Mouse (Mus musculus): ENCODE measurements around the gene Hspa2. TPM values are rescaled to one million over a fixed set of nuclear protein-coding genes. Genes with fewer than 3 reads are reported as not detected.
A peak's percentile ranks its signal among the peaks of the same experiment; 100 is the strongest.

Hspa2 gene
- polyA plus RNA-seq, 1 experiment from 2014 or later = 4.6 TPM

GRCm38 (mm10) chr12:76370831-76371571 lies 33.0 kb upstream of the Hspa2 start:
- H3K9ac ChIP-seq = peak overlapping the region; percentile 96
- no peaks in the 10 kb centered on the region for H3K36me3 ChIP-seq (replicated peaks)
- H3K4me1 ChIP-seq = peaks cover 38% of the 10 kb centered on the region
- peak overlapping the region; percentile 72 for H3K4me3 ChIP-seq (replicated peaks)
- under 1% methylated on average over 57 of the region's 63 CpGs for WGBS
- no peaks in the 10 kb centered on the region for H3K9me3 ChIP-seq
- no peaks in the 10 kb centered on the region for H3K27me3 ChIP-seq
- peak overlapping the region; percentile 84 for H3K4me2 ChIP-seq
- ATAC-seq (ENCODE audit: low FRiP score) = peak; percentile 54
- peak overlapping the region; percentile 99 for H3K27ac ChIP-seq

GRCm38 (mm10) chr12:76372046-76372445 lies 31.9 kb upstream of the Hspa2 start:
- Histone ChIP-seq H3K27ac (no peak overlapping the region), H3K9me3 (no peaks in the 10 kb centered on the region), H3K27me3 (no peaks in the 10 kb centered on the region), H3K9ac (peak overlapping the region; percentile 96), H3K4me2 (peak overlapping the region; percentile 84), H3K4me3 (replicated peaks) (peak overlapping the region; percentile 72), H3K36me3 (replicated peaks) (no peaks in the 10 kb centered on the region), H3K4me1 (peaks cover 35% of the 10 kb centered on the region)
- no peak for ATAC-seq (ENCODE audit: low FRiP score)
- 40% methylated on average over 7 of the region's 7 CpGs for WGBS

DNA sequence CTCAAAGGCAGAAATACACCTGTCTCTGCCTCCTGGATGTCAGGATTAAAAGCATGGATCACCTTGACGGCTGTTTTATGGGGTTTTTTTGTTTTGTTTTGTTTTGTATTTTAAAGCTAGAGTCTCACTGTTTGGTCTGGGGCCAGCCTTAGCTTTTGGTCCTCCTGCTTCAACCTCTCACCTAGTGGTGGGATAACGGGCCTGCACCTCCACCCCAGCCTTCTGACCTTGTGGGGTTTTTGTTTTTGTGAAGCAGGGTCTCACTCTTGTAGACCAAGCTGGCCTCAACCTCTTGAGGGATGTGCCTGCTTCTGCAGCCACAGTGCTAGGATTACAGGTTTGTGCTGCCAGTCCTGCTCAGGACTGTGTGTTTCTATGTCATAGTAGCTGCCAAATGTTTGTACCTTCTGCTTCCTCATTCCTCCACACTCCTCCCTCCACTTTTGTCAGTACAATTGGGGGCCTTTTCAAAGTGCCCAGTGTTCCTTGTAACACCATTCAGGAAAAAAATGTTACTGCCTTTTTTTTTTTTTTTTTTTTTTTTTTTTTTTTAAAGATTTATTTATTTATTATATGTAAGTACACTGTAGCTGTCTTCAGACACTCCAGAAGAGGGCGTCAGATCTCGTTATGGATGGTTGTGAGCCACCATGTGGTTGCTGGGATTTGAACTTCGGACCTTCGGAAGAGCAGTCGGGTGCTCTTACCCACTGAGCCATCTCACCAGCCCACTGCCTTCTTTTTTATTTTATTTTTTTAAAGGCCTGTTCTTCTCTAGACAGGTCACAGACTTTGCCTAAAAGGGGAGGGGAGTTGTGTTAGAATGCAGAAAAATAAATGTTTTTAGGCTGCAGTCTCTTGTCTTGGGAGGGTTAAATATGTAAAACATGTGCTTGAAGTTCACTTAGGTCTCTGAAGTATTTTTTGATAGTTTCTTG lies 30.8 kb upstream of the Hspa2 start:
- Histone ChIP-seq H3K27me3 (no peaks in the 10 kb centered on the region), H3K9ac (no peak overlapping the region; the same call in 1 of the 2 replicates), H3K27ac (no peak overlapping the region), H3K9me3 (no peaks in the 10 kb centered on the region), H3K4me3 (replicated peaks) (no peak overlapping the region), H3K4me2 (no peak overlapping the region), H3K36me3 (replicated peaks) (no peaks in the 10 kb centered on the region), H3K4me1 (peaks cover 24% of the 10 kb centered on the region)
- WGBS = 66% methylated on average over 7 of the region's 7 CpGs
- ATAC-seq (ENCODE audit: low FRiP score) = no peak

DNA sequence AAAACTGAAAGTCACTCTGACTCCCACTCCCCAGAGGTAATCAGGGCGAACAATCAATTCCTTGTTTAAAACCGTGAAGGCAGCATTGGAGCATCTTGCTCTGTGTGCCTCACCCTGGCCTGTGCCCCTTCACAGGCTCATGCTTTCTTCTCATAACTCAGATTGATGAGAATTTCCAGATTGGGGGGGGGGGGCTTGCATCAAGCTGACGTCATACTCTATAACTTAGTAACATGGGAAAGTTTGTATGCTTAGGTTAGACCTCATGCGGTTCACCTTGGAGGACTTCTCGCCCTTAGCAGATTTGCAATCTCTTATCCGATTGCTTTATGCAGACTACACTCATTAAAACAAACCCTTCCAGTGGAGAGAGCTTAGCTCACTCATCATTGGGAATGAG lies 30.0 kb upstream of the Hspa2 start:
- Histone ChIP-seq H3K27me3 (no peaks in the 10 kb centered on the region), H3K4me3 (replicated peaks) (no peak overlapping the region), H3K4me2 (no peak overlapping the region), H3K9me3 (no peaks in the 10 kb centered on the region), H3K27ac (no peak overlapping the region), H3K4me1 (peaks cover 17% of the 10 kb centered on the region), H3K9ac (no peak overlapping the region), H3K36me3 (replicated peaks) (no peaks in the 10 kb centered on the region)
- 78% methylated on average over 6 of the region's 6 CpGs for WGBS
- no peak for ATAC-seq (ENCODE audit: low FRiP score)

GRCm38 (mm10) chr12:76374911-76375310 lies 29.1 kb upstream of the Hspa2 start:
- ATAC-seq (ENCODE audit: low FRiP score) = no peak
- Histone ChIP-seq H3K9ac (no peak overlapping the region), H3K4me3 (replicated peaks) (no peak overlapping the region), H3K4me1 (peaks cover 17% of the 10 kb centered on the region), H3K4me2 (no peak overlapping the region), H3K9me3 (no peaks in the 10 kb centered on the region), H3K27me3 (no peaks in the 10 kb centered on the region), H3K27ac (no peak overlapping the region), H3K36me3 (replicated peaks) (no peaks in the 10 kb centered on the region)
- 91% methylated on average over 4 of the region's 4 CpGs for WGBS

DNA sequence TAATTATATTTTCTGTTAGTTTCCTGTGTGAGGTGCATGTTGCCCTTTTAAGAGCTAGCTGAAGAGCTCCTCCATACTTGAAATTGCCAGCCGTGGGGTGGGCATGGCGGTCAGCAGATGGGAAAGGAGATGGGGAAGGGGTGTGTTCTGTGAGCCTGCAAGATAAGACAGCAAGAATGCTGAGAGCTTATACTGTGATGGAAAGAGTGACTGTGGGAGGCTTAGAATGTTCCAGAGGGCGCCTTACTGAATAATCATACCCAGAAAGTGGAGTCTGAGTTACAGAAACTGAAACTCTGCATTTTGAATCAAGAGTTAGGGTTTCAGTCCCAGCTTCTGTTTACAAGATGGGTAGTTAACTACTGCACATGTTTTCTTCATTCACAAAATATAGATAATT lies 28.5 kb upstream of the Hspa2 start:
- ATAC-seq (ENCODE audit: low FRiP score) = no peak
- H3K9ac ChIP-seq = no peak overlapping the region
- peaks cover 17% of the 10 kb centered on the region for H3K4me1 ChIP-seq
- no peak overlapping the region for H3K4me3 ChIP-seq (replicated peaks)
- WGBS = 89% methylated on average over 3 of the region's 3 CpGs
- H3K4me2 ChIP-seq = no peak overlapping the region
- no peak overlapping the region for H3K27ac ChIP-seq
- no peaks in the 10 kb centered on the region for H3K9me3 ChIP-seq
- no peaks in the 10 kb centered on the region for H3K27me3 ChIP-seq
- H3K36me3 ChIP-seq (replicated peaks) = no peaks in the 10 kb centered on the region

DNA sequence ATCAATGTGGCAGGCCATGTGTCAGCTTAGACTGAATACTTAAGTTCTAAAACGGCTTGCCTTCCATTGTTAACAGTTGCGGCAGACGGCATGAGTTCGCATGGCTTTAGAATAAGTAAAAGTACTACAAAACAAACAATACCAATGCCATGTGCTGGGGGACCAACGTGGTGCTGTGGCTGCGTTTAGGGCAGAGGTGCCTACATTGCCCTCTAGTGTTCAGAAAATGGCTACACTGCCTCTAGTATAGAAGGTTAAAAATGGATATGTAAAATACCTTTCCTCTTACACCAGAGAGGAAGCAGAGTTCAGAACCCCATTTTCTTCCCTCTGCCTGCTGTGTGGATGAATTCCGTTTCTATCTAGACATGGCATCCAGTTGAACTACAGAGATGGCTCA lies 27.3 kb upstream of the Hspa2 start:
- Histone ChIP-seq H3K36me3 (replicated peaks) (no peaks in the 10 kb centered on the region; the same call in 1 of the 2 replicates), H3K27me3 (no peaks in the 10 kb centered on the region), H3K4me3 (replicated peaks) (no peak overlapping the region), H3K4me2 (no peak overlapping the region), H3K27ac (no peak overlapping the region), H3K9me3 (no peaks in the 10 kb centered on the region), H3K4me1 (peaks cover 15% of the 10 kb centered on the region), H3K9ac (no peak overlapping the region)
- ATAC-seq (ENCODE audit: low FRiP score) = no peak
- WGBS = 27% methylated on average over 7 of the region's 7 CpGs

DNA sequence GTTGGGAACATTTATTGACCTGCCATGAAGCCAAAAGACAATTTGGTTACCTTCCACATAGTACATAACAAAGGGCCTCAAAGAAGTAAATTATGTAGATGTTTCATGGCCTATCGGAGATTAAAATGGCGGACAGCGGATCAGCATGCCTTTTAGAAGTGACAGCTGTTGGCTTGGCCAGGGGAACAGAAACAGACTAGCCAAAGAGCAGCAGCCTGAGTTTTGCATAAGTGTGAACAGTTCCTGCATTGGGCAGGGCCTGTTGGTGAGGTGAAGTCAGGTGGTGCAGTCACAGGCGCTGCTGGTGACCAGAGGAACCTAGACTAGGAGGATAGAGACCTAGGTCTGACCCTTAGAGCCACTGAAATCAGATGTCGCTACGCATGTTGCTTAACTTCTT lies 26.9 kb upstream of the Hspa2 start:
- Histone ChIP-seq H3K4me1 (peaks cover 11% of the 10 kb centered on the region), H3K36me3 (replicated peaks) (no peaks in the 10 kb centered on the region; the same call in 1 of the 2 replicates), H3K27ac (no peak overlapping the region), H3K9me3 (no peaks in the 10 kb centered on the region), H3K9ac (no peak overlapping the region), H3K27me3 (no peaks in the 10 kb centered on the region), H3K4me3 (replicated peaks) (no peak overlapping the region), H3K4me2 (no peak overlapping the region)
- WGBS = 90% methylated on average over 6 of the region's 6 CpGs
- no peak for ATAC-seq (ENCODE audit: low FRiP score)

GRCm38 (mm10) chr12:76377726-76378125 lies 26.2 kb upstream of the Hspa2 start:
- Histone ChIP-seq H3K27me3 (no peaks in the 10 kb centered on the region), H3K4me1 (peaks cover 4% of the 10 kb centered on the region), H3K9me3 (no peaks in the 10 kb centered on the region), H3K4me2 (no peak overlapping the region), H3K9ac (no peak overlapping the region), H3K4me3 (replicated peaks) (no peak overlapping the region), H3K36me3 (replicated peaks) (no peaks in the 10 kb centered on the region; the same call in 1 of the 2 replicates), H3K27ac (no peak overlapping the region)
- no peak for ATAC-seq (ENCODE audit: low FRiP score)
- WGBS = 93% methylated on average over 3 of the region's 3 CpGs

DNA sequence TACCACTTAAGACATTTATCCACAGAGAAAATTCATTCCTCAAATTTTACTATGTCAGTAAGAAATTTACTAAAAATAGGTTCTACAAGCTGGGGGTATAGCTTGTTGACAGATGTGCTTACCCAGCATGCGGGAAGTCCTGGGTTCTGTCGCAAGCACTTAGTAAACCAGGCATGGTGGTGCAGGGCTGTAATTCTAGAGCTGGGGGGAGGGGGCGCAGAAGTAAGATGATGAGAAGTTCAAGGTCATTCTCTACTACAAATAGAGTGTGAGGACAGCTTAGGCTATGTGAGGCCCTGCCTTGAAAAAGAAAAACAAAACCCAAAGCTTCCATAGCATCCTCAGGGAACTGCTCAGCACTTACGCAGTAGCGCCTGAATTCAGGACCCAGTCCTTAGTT lies 25.4 kb upstream of the Hspa2 start:
- Histone ChIP-seq H3K4me3 (replicated peaks) (no peak overlapping the region), H3K27me3 (no peaks in the 10 kb centered on the region), H3K36me3 (replicated peaks) (no peaks in the 10 kb centered on the region; the same call in 1 of the 2 replicates), H3K4me1 (no peaks in the 10 kb centered on the region), H3K27ac (no peak overlapping the region), H3K4me2 (no peak overlapping the region), H3K9ac (no peak overlapping the region), H3K9me3 (no peaks in the 10 kb centered on the region)
- no peak for ATAC-seq (ENCODE audit: low FRiP score)
- 94% methylated on average over 5 of the region's 5 CpGs for WGBS

- Histone ChIP-seq H3K4me2 (no peak overlapping the region), H3K9ac (no peak overlapping the region), H3K9me3 (no peaks in the 10 kb centered on the region), H3K27me3 (no peaks in the 10 kb centered on the region), H3K36me3 (replicated peaks) (peaks cover 1% of the 10 kb centered on the region), H3K4me3 (replicated peaks) (no peak overlapping the region), H3K27ac (no peak overlapping the region), H3K4me1 (no peaks in the 10 kb centered on the region)
- 92% methylated on average over 7 of the region's 7 CpGs for WGBS
- ATAC-seq (ENCODE audit: low FRiP score) = no peak
Observed at GRCm38 (mm10) chr12:76380151-76380550, 23.8 kb upstream of the Hspa2 start.

DNA sequence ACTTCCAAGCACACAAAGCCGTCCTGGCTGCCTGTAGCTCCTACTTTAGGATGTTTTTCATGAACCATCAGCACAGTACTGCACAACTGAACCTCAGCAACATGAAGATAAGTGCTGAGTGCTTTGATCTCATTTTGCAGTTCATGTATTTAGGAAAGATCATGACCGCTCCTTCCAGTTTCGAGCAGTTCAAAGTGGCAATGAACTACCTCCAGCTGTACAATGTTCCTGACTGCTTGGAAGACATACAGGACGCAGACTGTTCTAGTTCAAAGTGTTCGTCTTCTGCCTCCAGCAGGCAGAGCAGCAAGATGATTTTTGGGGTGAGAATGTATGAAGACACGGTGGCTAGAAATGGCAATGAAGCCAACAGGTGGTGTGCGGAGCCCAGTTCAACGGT lies 18.6 kb upstream of the Hspa2 start:
- H3K4me3 ChIP-seq (replicated peaks) = no peak overlapping the region
- H3K9me3 ChIP-seq = no peaks in the 10 kb centered on the region
- no peak overlapping the region for H3K27ac ChIP-seq
- H3K27me3 ChIP-seq = no peaks in the 10 kb centered on the region
- ATAC-seq (ENCODE audit: low FRiP score) = no peak
- WGBS = 96% methylated on average over 8 of the region's 8 CpGs
- no peak overlapping the region for H3K9ac ChIP-seq
- no peak overlapping the region for H3K4me2 ChIP-seq
- peaks cover 31% of the 10 kb centered on the region for H3K36me3 ChIP-seq (replicated peaks)
- H3K4me1 ChIP-seq = no peaks in the 10 kb centered on the region

Data from forebrain, embryonic 12.5 days (tissue).